Mouse (Mus musculus) stomach, postnatal 0 days (tissue): ENCODE measurements at regions not wholly inside any gene's neighbourhood (a gene's known extent, or its start where the extent isn't known, plus 50 kb on each side); places are given as distances from the start of the nearest gene placed in this dataset.
A peak's percentile ranks its signal among the peaks of the same experiment; 100 is the strongest.

ENCODE experiments used
- ATAC-seq: fragments of 200-750 bp; cut with Nextera tagmentation; 2 replicates; pipeline ENCODE4 v1.8.0; 2017; ENCODE audit not compliant: low FRiP score, low TSS enrichment
- DNase-seq: peaks from one replicate; pipeline ENCODE4 v3.0.0-alpha.2; 2016; ENCODE audit warnings: low spot score
- H3K27ac ChIP-seq: fragments of 300-500 bp; sonication (generic); replicated peaks from 2 replicates; pipeline ENCODE4 v1.5.1; 2014; ENCODE audit warnings: mild to moderate bottlenecking, control low read depth
- H3K27me3 ChIP-seq: fragments of 300-500 bp; sonication (generic); 2 replicates; pipeline ENCODE4 v1.6.1; 2014; ENCODE audit warnings: low read length; ENCODE audit not compliant: control insufficient read depth, insufficient read depth
- H3K36me3 ChIP-seq: fragments of 300-500 bp; sonication (generic); 2 replicates; pipeline ENCODE4 v1.6.1; 2014; ENCODE audit warnings: low read length, mixed read lengths; ENCODE audit not compliant: control insufficient read depth, insufficient read depth
- H3K4me1 ChIP-seq: fragments of 300-500 bp; sonication (generic); replicated peaks from 2 replicates; pipeline ENCODE4 v1.6.1; 2014; ENCODE audit warnings: antibody characterized with exemption; ENCODE audit not compliant: control insufficient read depth, insufficient read depth
- H3K4me2 ChIP-seq: fragments of 300-500 bp; sonication (generic); replicated peaks from 2 replicates; pipeline ENCODE4 v1.6.1; 2014; ENCODE audit warnings: low read depth, mild to moderate bottlenecking, control low read depth, moderate library complexity
- H3K4me3 ChIP-seq: fragments of 300-500 bp; sonication (generic); 2 replicates; pipeline ENCODE4 v1.5.1; 2014; ENCODE audit warnings: low read depth, low read length, control low read depth
- H3K9ac ChIP-seq: fragments of 300-500 bp; sonication (generic); 2 replicates; pipeline ENCODE4 v1.6.1; 2014; ENCODE audit warnings: mild to moderate bottlenecking, low read length, control low read depth, mixed read lengths
- H3K9me3 ChIP-seq: fragments of 300-500 bp; sonication (generic); 2 replicates; pipeline ENCODE4 v1.6.1; 2016; ENCODE audit warnings: low read length; ENCODE audit not compliant: control insufficient read depth
- CTCF ChIP-seq: IDR thresholded peaks from 2 replicates; pipeline ENCODE4 v1.5.1; 2016; ENCODE audit warnings: antibody characterized with exemption, low read depth, mild to moderate bottlenecking, moderate library complexity
- EP300 ChIP-seq: optimal IDR thresholded peaks from 2 replicates; pipeline ENCODE3; 2016; ENCODE audit warnings: antibody characterized with exemption
- WGBS: fragments of 180-500 bp; shearing (Covaris S2); extraction: QIAGEN DNeasy Blood & Tissue Kit; methylation state at CpG from one replicate; pipeline ENCODE4 v1.1.7; 2014; 5-methylcytosine and 5-hydroxymethylcytosine counted together

GRCm38 (mm10) chr2:174017042-174017441, 59.1 kb upstream of the Stx16 start:
- Histone ChIP-seq H3K27ac (no peak overlapping the region), H3K9me3 (no peaks in the 10 kb centered on the region), H3K9ac (no peak overlapping the region), H3K27me3 (no peaks in the 10 kb centered on the region), H3K4me1 (no peaks in the 10 kb centered on the region), H3K4me3 (no peak overlapping the region), H3K36me3 (no peaks in the 10 kb centered on the region), H3K4me2 (no peak overlapping the region)
- no peak for TF ChIP-seq CTCF
- TF ChIP-seq EP300 = no peak
- ATAC-seq (no peak), DNase-seq (no peak)
- WGBS = 72% methylated on average over 6 of the region's 6 CpGs

GRCm38 (mm10) chr2:174017596-174017995, 58.5 kb upstream of the Stx16 start:
- no peaks in the 10 kb centered on the region for H3K27me3 ChIP-seq
- no peaks in the 10 kb centered on the region for H3K36me3 ChIP-seq
- no peak for DNase-seq
- H3K4me1 ChIP-seq = peaks cover 4% of the 10 kb centered on the region; the same call in 1 of the 2 replicates
- no peak for ATAC-seq
- no peak overlapping the region for H3K4me3 ChIP-seq
- 76% methylated on average over 3 of the region's 3 CpGs for WGBS
- no peak for TF ChIP-seq CTCF
- TF ChIP-seq EP300 = no peak
- H3K27ac ChIP-seq = no peak overlapping the region
- no peak overlapping the region for H3K9ac ChIP-seq
- H3K4me2 ChIP-seq = no peak overlapping the region
- no peaks in the 10 kb centered on the region for H3K9me3 ChIP-seq

GRCm38 (mm10) chr2:174018002-174018401, 58.1 kb upstream of the Stx16 start:
- peak; percentile 72 for ATAC-seq

GRCm38 (mm10) chr2:174018986-174019385, 57.1 kb upstream of the Stx16 start:
- 95% methylated on average over 4 of the region's 4 CpGs for WGBS
- H3K27ac ChIP-seq = no peak overlapping the region
- no peak for TF ChIP-seq CTCF
- no peak for TF ChIP-seq EP300
- no peaks in the 10 kb centered on the region for H3K27me3 ChIP-seq
- H3K9me3 ChIP-seq = no peaks in the 10 kb centered on the region
- peaks cover 4% of the 10 kb centered on the region; the same call in 1 of the 2 replicates for H3K4me1 ChIP-seq
- H3K4me3 ChIP-seq = no peak overlapping the region
- H3K9ac ChIP-seq = no peak overlapping the region
- DNase-seq = peak; percentile 7
- no peak for ATAC-seq
- no peak overlapping the region for H3K4me2 ChIP-seq
- H3K36me3 ChIP-seq = no peaks in the 10 kb centered on the region

More at GRCm38 (mm10) chr2:174018002-174018401, 58.1 kb upstream of the Stx16 start:
- no peak overlapping the region for H3K4me3 ChIP-seq
- no peak overlapping the region for H3K9ac ChIP-seq
- H3K27ac ChIP-seq = no peak overlapping the region
- no peaks in the 10 kb centered on the region for H3K27me3 ChIP-seq
- no peaks in the 10 kb centered on the region for H3K9me3 ChIP-seq
- H3K4me1 ChIP-seq = peaks cover 4% of the 10 kb centered on the region; the same call in 1 of the 2 replicates
- TF ChIP-seq CTCF = no peak
- no peak for TF ChIP-seq EP300
- no peak overlapping the region for H3K4me2 ChIP-seq
- 54% methylated on average over 7 of the region's 7 CpGs for WGBS
- peak; percentile 17 for DNase-seq
- H3K36me3 ChIP-seq = no peaks in the 10 kb centered on the region

GRCm38 (mm10) chr2:174019970-174020369, 56.1 kb upstream of the Stx16 start:
- Histone ChIP-seq H3K9ac (no peak overlapping the region), H3K27me3 (no peaks in the 10 kb centered on the region), H3K36me3 (no peaks in the 10 kb centered on the region), H3K4me1 (peaks cover 4% of the 10 kb centered on the region; the same call in 1 of the 2 replicates), H3K27ac (no peak overlapping the region), H3K4me3 (no peak overlapping the region), H3K9me3 (no peaks in the 10 kb centered on the region), H3K4me2 (no peak overlapping the region)
- ATAC-seq (no peak), DNase-seq (peak; percentile 5)
- TF ChIP-seq CTCF = no peak
- no peak for TF ChIP-seq EP300
- WGBS = 88% methylated on average over 4 of the region's 4 CpGs

- ATAC-seq (no peak), DNase-seq (peak; percentile 11)
- no peak overlapping the region for H3K4me2 ChIP-seq
- WGBS = 73% methylated on average over 7 of the region's 7 CpGs
- H3K27me3 ChIP-seq = no peaks in the 10 kb centered on the region
- H3K27ac ChIP-seq = no peak overlapping the region
- H3K4me1 ChIP-seq = peaks cover 4% of the 10 kb centered on the region; the same call in 1 of the 2 replicates
- H3K9ac ChIP-seq = no peak overlapping the region
- no peaks in the 10 kb centered on the region for H3K36me3 ChIP-seq
- TF ChIP-seq EP300 (no peak), CTCF (no peak)
- H3K9me3 ChIP-seq = no peaks in the 10 kb centered on the region
- no peak overlapping the region for H3K4me3 ChIP-seq
Measured at GRCm38 (mm10) chr2:174020447-174020846, 55.7 kb upstream of the Stx16 start.
